Mouse (Mus musculus): ENCODE results near the gene Cdc42ep1. TPM values are rescaled to one million over a fixed set of nuclear protein-coding genes. Genes with fewer than 3 reads are reported as not detected.

The Cdc42ep1 gene
- 80.3 and 115 TPM in 2 replicates for polyA plus RNA-seq (2012; rRNA removed)

DNA sequence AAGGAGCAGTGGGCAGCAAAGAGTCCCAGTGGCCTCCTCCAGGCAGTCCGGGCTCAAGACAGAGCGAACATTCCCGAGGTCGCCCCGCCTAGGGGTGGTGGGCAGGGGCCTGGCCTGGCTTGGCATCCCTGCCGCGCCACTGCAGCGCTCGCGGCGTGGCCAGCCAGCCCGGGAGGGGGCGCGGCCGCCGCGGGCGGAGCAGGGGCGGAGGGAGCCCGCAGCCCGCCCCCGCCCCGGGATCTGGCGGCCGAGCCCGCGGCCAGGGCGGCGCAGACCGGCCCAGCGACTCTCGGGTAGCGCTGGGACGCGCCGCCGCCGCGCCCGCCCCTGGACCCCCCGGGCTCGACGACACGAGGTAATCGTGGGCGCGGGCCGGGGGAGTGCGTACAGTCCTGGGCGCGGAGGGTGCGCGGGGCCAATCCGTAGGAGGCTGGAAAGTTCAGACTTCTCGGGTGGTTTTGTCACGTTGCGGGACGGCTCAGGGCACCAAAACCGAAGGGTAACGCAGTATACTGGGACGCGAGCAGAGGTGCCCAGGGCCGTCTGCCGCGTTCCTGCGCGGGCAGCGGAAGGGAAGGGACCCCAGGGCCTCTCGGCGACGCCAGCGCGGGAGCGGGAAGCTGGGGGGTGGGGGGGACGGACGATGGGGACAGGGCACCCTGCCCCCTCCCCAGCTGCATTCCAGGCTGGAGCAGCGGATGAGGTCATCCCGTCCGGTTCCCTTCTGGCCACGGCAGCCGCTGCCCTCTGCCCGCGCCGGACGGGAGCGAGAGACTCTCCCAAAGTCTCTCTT lies at the start of gene Cdc42ep1:
Gene Cdc42ep1 (plus strand): TSS at position 254 of the 793 bp plus-strand sequence.
- no peak for DNase-seq (ENCODE audit: low read depth)

DNA sequence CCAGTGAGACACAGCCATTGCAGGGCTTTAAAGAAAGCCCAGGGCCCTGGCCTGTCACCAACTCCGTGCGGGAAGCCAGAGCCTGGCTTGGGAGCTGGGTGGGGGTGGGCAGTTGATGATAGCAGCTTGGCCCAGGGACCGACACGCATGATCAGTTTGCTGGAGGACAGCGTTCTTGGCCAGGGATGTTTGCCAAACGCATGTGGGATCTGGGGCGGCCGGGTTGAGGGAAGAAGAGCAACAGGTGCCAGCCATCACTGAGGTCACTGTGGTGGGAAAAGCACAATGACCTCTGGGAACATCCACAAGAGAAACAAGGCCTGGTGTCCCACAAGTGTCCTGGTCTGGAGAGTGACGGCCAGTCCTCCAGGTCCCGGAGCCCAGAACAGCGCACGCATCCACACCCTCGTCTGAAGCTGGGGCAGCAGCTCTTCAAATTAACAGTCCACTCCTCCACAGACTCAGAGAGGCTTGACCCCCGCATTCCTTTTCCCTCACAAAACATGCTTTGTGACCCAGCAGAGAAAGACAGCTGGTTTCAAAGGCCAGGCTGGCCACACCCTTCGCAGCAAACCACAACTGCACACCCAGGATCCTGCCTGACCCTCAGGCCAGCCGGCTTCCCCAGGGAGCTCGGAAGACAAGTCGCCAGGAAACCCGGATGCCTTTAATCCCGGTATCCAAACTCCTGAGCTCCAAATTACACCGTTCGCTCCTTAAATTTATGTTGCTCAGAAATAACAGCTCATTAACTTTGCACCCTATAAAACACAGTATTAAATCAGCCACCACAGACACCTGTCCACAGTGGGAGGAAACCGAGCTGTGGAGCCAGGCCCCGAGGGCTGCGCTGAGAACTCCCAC lies 46.0 kb upstream of the Cdc42ep1 start:
- no peak for DNase-seq (ENCODE audit: low read depth)

GRCm38 (mm10) chr15:78797060-78797329 lies 45.4 kb upstream of the Cdc42ep1 start:
- no peak for DNase-seq (ENCODE audit: low read depth)

DNA sequence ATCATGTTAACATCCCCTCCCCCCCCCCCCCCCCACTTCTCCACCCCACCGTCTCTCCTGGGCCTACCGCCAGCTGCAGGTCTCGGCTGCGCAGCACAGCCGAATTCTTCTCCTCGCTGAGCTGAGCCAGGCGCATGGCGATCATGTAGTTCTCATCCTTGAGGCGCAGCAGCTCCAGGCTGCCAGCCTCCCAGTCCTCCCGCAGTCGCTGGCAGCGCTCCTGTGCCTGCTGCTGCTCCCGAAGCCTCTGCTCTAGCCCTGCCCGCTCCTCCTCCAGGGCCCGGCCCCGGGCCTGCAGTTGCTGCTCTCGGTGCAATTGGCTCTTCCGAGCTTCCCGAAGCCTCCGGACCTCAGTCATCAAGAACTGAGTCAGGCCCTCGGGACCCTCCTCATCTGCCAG lies 43.4 kb upstream of the Cdc42ep1 start:
- DNase-seq (ENCODE audit: low read depth) = no peak

GRCm38 (mm10) chr15:78801571-78801970 lies 40.9 kb upstream of the Cdc42ep1 start:
- DNase-seq (ENCODE audit: low read depth) = no peak

GRCm38 (mm10) chr15:78801971-78802741 lies 40.3 kb upstream of the Cdc42ep1 start:
- DNase-seq (ENCODE audit: low read depth) = no peak

DNA sequence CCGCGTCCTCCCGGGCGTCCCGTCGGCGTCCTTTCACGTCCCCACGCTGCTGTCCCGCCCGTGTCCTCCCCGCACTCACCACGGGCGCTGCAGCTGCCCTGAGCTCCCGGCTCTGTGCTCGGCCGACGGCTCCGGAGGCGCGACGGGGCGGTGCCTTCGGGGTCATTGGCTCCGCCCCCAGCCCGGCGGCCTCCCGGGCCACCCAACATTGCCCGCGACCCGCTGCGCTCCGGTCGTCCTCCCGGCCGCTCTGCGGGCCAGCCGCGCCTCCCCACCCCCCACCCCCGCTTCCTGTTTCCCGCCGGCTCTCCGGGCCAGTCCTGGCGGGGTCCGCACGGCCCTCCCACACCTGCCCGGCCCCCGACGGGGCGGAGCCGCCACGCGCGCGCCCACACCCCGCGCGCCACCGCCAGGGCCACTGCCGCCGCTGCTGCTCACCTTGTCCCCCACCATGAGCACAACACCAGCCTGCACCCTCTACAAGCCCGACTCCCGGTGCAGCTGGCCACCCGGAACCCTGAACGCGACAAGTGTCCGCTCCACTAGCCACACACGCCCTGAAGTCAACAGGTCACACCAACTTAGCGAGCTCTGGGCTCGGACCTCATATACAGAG lies 39.5 kb upstream of the Cdc42ep1 start, which contains the start of gene Card10:
Gene Card10 (minus strand): TSS at position 267 of the 616 bp plus-strand sequence.
- no peak for DNase-seq (ENCODE audit: low read depth)

DNA sequence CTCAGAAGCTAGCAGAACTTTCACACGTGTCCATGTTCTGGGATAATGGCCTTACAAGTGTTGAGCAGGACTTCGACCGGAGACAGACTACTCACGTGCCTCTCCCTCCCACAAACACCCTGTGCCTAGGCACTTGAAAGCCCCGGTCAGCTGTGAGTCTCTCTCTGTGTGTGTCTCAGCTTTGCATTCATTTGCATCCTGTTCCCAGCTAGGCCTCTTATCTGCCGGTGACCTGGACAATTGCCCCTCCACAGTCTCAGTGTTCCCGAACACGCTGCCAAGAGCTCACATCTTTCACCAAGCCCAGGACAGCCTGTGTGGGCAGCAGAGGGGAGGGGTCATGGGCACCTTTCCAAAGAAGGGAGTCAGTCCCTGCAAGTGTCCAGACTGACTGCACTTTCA lies 38.9 kb upstream of the Cdc42ep1 start:
- DNase-seq (ENCODE audit: low read depth) = no peak

- DNase-seq (ENCODE audit: low read depth) = no peak
Observed at GRCm38 (mm10) chr15:78804326-78804725, 38.1 kb upstream of the Cdc42ep1 start.

DNA sequence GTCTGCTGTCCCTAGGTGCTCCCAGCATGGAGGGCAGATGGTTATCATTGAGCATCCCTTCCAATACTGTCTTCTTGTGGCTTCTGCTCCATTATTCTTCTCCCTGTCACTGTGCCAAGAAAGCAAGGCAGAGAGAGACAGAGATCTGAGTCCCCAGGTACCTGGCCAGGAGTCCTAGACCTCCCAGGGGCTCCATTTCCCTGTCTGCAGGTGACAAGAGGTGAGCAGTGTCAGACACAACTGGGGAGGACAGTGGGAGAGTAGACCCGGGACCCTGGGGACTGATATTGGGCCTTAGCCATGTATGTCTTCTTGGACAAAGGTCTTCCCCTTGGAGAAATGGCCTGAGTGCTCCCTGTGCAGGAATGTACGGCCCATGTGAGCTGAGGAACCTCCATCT lies 37.1 kb upstream of the Cdc42ep1 start:
- DNase-seq (ENCODE audit: low read depth) = no peak

DNA sequence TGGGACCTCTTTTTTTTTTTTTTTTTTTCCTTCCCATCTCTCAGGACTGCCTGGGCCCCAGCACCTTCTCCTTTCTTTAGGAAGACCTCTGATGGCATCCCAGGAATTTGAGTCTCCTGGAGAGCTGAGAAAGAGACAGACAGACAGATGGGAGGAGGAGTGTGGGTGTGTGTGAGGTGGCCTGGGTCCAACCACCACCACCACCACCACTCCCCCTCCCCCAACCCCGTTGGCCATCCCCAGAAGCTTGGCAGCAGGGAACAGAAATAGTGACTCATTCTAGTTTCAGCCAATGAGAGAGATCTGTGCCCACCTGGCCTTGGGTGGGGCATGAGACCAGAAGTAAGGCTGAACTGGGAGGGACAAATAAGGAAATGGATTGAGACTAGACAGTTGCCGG lies 35.8 kb upstream of the Cdc42ep1 start:
- no peak for DNase-seq (ENCODE audit: low read depth)

- no peak for DNase-seq (ENCODE audit: low read depth)
Observed at GRCm38 (mm10) chr15:78807141-78807540, 35.3 kb upstream of the Cdc42ep1 start.

DNA sequence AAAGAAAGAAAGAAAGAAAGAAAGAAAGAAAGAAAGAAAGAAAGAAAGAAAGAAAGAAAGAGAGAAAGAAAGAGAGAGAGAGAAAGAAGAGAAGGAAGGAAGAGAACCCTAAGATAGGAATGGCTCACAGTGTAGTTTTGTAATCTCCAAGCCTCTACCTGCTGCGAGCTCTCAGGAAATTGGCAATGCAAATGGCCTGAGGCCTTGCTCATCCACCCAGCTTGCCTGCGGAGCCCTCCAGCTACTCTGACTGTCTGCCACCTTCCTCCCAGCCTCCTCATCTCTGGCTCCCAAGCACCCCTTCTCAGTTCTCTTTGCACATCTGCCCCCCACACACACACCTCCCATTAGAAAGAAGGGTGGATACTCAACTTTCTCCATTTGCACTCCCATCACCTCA lies 33.4 kb upstream of the Cdc42ep1 start:
- no peak for DNase-seq (ENCODE audit: low read depth)

DNA sequence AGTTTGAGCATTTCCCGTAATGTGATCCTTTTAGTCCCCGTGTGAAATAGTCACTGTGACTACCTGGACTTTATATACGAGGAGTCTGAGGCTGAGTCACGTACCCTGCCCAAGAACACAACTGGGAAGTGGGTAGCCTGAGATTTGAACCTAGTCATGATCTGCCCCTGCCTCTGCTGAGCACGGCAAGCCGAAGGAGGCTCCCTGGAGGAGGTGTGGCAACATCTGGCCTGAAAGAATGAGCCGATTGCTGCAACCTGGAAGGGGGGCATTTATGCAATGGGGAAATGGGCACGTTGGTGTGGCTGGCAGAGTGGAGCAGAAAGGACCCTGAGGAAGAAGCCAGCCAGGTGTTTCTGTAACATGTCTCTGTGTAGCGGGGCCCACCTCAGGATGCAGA lies 32.7 kb upstream of the Cdc42ep1 start:
- DNase-seq (ENCODE audit: low read depth) = no peak

DNA sequence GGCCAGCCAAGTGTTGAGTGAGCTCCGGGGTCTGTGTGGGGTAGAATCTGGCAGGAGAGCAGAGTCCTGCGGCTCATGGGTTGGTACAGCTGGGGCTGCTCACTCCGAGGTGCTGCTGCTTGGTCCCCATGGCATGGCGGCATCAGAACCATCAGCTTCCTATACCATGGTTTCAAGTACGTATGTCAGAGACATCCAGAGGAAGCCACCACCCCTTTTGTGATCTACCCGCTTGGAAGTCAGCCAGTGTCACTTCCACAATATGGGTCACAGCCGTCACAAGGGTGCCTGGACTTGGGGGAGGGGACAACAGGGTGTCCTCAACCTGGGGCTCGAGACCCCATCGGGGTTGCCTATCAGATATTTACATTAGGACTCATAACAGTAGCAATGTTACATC lies 32.3 kb upstream of the Cdc42ep1 start:
- no peak for DNase-seq (ENCODE audit: low read depth)

GRCm38 (mm10) chr15:78813603-78814002 lies 28.8 kb upstream of the Cdc42ep1 start:
- no peak for DNase-seq (ENCODE audit: low read depth)

GRCm38 (mm10) chr15:78815314-78816073 lies 26.9 kb upstream of the Cdc42ep1 start:
- no peak for DNase-seq (ENCODE audit: low read depth)

DNA sequence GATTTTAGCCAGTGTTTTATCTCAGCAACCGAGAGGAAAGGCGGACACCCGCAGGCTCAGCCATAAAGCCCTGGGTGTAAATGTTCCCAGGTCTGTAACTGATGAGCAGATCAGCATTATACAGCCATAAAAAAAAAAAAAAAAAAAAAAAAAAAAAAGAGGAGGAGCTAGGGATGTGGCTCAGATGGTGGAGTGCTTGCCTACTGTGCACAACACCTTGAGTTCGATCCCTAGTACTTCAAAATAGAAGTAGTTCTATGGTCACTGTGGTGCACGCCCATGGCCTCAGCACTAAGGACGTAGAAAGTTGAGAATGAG lies 26.4 kb upstream of the Cdc42ep1 start:
- no peak for DNase-seq (ENCODE audit: low read depth)

DNA sequence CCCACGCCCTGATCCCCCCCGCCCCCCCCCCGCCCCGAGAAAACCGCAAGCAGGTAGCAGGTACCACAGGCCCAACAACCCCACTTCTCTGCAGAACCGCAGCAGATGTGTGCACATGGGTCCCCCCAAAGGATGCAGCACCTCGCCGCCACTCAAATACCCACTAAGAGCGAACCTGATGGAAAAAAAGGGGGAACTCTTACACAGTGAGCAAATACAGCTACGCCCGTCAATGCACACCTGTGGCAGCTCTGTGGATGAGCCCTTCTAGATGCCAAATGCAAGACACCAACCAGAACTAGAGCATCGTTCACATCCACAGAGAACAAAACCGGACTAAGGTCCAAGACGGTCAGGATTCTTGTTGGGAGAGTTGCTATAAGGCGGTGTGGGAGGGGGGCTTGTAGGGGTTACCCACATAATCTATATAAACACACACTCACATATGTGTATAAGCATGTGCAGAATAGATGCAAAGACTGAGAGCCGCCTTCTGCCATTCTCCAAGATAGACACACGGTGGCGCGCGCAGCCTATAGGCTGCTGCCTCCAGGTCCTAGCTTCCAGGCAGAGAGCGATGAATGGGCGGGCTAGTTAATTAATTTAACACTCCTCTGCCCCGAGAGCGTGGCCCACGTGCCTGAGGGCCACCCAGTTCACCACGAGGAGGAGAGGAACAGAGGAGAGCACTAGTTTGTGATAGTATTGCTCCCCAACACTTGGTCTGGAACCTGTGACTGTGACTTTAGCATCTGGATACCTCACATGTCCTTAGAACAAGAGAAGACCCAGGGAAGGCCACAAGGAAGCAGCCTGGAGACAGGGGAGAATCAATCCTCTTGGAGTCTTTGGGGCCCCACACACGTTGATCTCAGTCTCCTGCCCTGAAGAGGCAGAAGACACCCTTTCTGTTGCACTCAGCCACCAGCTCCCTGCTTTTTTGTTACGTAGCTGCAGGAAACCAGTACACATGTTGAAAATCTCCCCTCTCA lies 15.9 kb upstream of the Cdc42ep1 start:
- no peak for DNase-seq (ENCODE audit: low read depth)

DNA sequence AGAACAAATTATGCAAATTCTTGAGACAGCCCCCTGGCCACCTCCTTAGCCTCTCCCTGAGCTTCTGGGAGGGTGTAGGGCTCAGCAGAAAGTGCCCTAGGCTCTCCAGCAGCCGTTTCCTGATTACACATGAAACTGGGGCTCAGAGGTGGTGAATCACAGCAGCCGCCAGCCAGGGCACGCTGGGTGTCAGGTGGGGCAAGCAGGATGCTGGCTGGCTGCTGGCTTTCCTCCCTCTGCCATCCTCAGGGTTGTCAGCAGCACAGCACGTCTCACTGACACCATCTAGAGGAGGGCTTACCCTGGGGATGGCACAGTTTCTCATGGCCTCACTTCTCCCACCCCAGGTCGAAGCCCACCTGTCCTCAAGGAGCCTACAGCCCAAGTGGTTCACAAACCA lies 14.1 kb upstream of the Cdc42ep1 start:
- DNase-seq (ENCODE audit: low read depth) = no peak
